Mouse (Mus musculus): Measurements from ENCODE around the gene Smok3c.

GRCm38 (mm10) chr5:138016530-138016929 lies 36.5 kb upstream of the Smok3c start:
- TF ChIP-seq POLR2A (IDR thresholded peaks at IDR 0.05; ENCODE audit: borderline replicate concordance, extremely low read depth, low read depth, low read length) (no peak), CTCF (IDR thresholded peaks at IDR 0.05; ENCODE audit: insufficient read depth, low read length) (no peak)
